ENCODE assay signal across 17 mouse cellular contexts in the genomic region with DNA sequence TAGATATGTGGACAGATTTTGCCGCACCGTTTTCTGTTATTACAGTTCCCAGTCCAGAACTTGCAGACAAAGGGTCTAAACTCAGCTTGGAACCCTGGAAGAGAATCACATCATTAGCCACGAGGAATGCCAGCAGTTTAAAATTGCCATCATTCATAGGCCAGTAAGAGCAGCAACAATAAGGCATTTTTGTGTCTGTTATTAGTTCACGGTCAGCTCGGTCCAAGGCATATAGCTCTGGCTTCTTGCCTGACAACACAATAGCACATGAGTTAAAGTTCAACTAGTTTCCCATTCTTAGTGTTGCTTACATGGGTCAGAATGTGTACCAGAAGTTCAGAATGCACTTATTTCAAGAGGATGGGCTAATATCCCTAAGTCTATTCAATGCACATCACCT.
DNase-seq lines count a peak whose midpoint lies in the region; ATAC-seq and TF ChIP-seq lines count a peak whose summit lies in the region.
"Had no signal": no experiment of that assay in that cellular context is flagged by ENCODE, and none has a peak within 500 bp of the region (broad histone marks: within the 10 kb centered on the region; RNA-seq: fewer than 3 reads in every experiment).

No protein-coding gene starts in this region.

- TF ChIP-seq CTCF in kidney, postnatal 0 days (IDR thresholded peaks at IDR 0.05; ENCODE audit: low read depth) = no peak

- no peak for DNase-seq in hindbrain, embryonic 10.5 days (ENCODE audit: low spot score)
- DNase-seq in kidney, postnatal 0 days (ENCODE audit: low spot score) = no peak
- DNase-seq in kidney, postnatal 25 days = no peak
- DNase-seq in midbrain, embryonic 14.5 days = no peak
- DNase-seq: adrenal gland, postnatal 10 days; adrenal gland, postnatal 36 days; cerebellum, adult 18-20 months; cerebellum, adult 9-10 months; gastrocnemius, postnatal 14 days had no signal

- H3K9ac ChIP-seq in hindbrain, embryonic 16.5 days (ENCODE audit: low read depth, low read length) = no peak overlapping the region
- H3K9ac ChIP-seq in kidney, postnatal 0 days (ENCODE audit: low read depth, low read length) = no peak overlapping the region
- H3K9ac ChIP-seq in midbrain, embryonic 15.5 days = no peak overlapping the region
- no peak overlapping the region for H3K9ac ChIP-seq in midbrain, embryonic 14.5 days (replicated peaks; ENCODE audit: low read length)
- H3K9ac ChIP-seq: forebrain, embryonic 13.5 days had no signal

- no peaks in the 10 kb centered on the region for H3K9me3 ChIP-seq in hindbrain, embryonic 10.5 days
- H3K9me3 ChIP-seq in hindbrain, embryonic 16.5 days (ENCODE audit: control insufficient read depth, low read length) = no peaks in the 10 kb centered on the region
- no peaks in the 10 kb centered on the region for H3K9me3 ChIP-seq in kidney, postnatal 0 days (replicated peaks; ENCODE audit: low read length)
- no peaks in the 10 kb centered on the region for H3K9me3 ChIP-seq in midbrain, embryonic 15.5 days
- no peaks in the 10 kb centered on the region for H3K9me3 ChIP-seq in midbrain, embryonic 14.5 days (ENCODE audit: control insufficient read depth, low read length)
- H3K9me3 ChIP-seq: forebrain, embryonic 10.5 days; forebrain, embryonic 13.5 days; hindbrain, embryonic 13.5 days had no signal

- WGBS in hindbrain, embryonic 10.5 days = 62% methylated on average over 5 of the region's 5 CpGs
- WGBS in hindbrain, embryonic 16.5 days = 34% methylated on average over 5 of the region's 5 CpGs
- WGBS in kidney, postnatal 0 days = 54% methylated on average over 5 of the region's 5 CpGs
- WGBS in midbrain, embryonic 15.5 days = 68% methylated on average over 5 of the region's 5 CpGs
- WGBS in midbrain, embryonic 14.5 days = 60% methylated on average over 5 of the region's 5 CpGs

- H3K4me2 ChIP-seq in hindbrain, embryonic 16.5 days (ENCODE audit: low read length) = no peak overlapping the region
- no peak overlapping the region for H3K4me2 ChIP-seq in kidney, postnatal 0 days (ENCODE audit: low read length)
- H3K4me2 ChIP-seq in midbrain, embryonic 15.5 days = no peak overlapping the region
- H3K4me2 ChIP-seq in midbrain, embryonic 14.5 days (ENCODE audit: low read length) = no peak overlapping the region
- H3K4me2 ChIP-seq: heart, embryonic 11.5 days had no signal

- no peak for ATAC-seq in hindbrain, embryonic 16.5 days
- no peak for ATAC-seq in kidney, postnatal 0 days (replicated peaks; ENCODE audit: low FRiP score, low read depth)
- 0 out of 2 replicates have a peak, but pooled peaks have one; percentile 14 for ATAC-seq in midbrain, embryonic 15.5 days (replicated peaks)
- no peak for ATAC-seq in midbrain, embryonic 14.5 days (ENCODE audit: low FRiP score, low TSS enrichment)
- ATAC-seq: Patski had no signal

- peaks cover 92% of the 10 kb centered on the region for H3K27me3 ChIP-seq in hindbrain, embryonic 10.5 days (ENCODE audit: insufficient read depth, poor library complexity, severe bottlenecking)
- peaks cover 7% of the 10 kb centered on the region for H3K27me3 ChIP-seq in hindbrain, embryonic 16.5 days (replicated peaks; ENCODE audit: control insufficient read depth, insufficient read depth, low read length)
- no peaks in the 10 kb centered on the region for H3K27me3 ChIP-seq in kidney, postnatal 0 days (ENCODE audit: insufficient read depth, low read length)
- no peaks in the 10 kb centered on the region for H3K27me3 ChIP-seq in midbrain, embryonic 15.5 days (replicated peaks)
- no peaks in the 10 kb centered on the region for H3K27me3 ChIP-seq in midbrain, embryonic 14.5 days (ENCODE audit: control insufficient read depth, insufficient read depth, low read length)
- H3K27me3 ChIP-seq: forebrain, embryonic 13.5 days; Patski had no signal

- H3K4me3 ChIP-seq in hindbrain, embryonic 10.5 days = no peak overlapping the region
- no peak overlapping the region for H3K4me3 ChIP-seq in hindbrain, embryonic 16.5 days (ENCODE audit: low read length)
- no peak overlapping the region for H3K4me3 ChIP-seq in kidney, postnatal 0 days (replicated peaks; ENCODE audit: low read depth, low read length)
- H3K4me3 ChIP-seq in midbrain, embryonic 15.5 days = no peak overlapping the region
- no peak overlapping the region for H3K4me3 ChIP-seq in midbrain, embryonic 14.5 days (replicated peaks; ENCODE audit: low read depth, low read length)
- H3K4me3 ChIP-seq: forebrain, embryonic 10.5 days; forebrain, embryonic 13.5 days had no signal

- H3K4me1 ChIP-seq in hindbrain, embryonic 10.5 days (replicated peaks) = peaks cover 47% of the 10 kb centered on the region
- no peaks in the 10 kb centered on the region for H3K4me1 ChIP-seq in hindbrain, embryonic 16.5 days (ENCODE audit: control insufficient read depth, insufficient read depth, low read depth, low read length)
- no peaks in the 10 kb centered on the region for H3K4me1 ChIP-seq in kidney, postnatal 0 days (replicated peaks; ENCODE audit: insufficient read depth, low read length)
- H3K4me1 ChIP-seq in midbrain, embryonic 15.5 days = peaks cover 2% of the 10 kb centered on the region; the same call in 1 of the 2 replicates
- H3K4me1 ChIP-seq in midbrain, embryonic 14.5 days (ENCODE audit: control insufficient read depth, insufficient read depth, low read length) = peaks cover 4% of the 10 kb centered on the region; the same call in 1 of the 2 replicates

- peak overlapping the region; percentile 66 for H3K27ac ChIP-seq in hindbrain, embryonic 10.5 days
- H3K27ac ChIP-seq in hindbrain, embryonic 16.5 days (ENCODE audit: low read depth, low read length) = no peak overlapping the region
- 0 out of 2 replicates have a peak overlapping the region, but pooled peaks have one; percentile 3 for H3K27ac ChIP-seq in kidney, postnatal 0 days
- no peak overlapping the region for H3K27ac ChIP-seq in midbrain, embryonic 15.5 days
- H3K27ac ChIP-seq in midbrain, embryonic 14.5 days (replicated peaks; ENCODE audit: low read depth, low read length) = no peak overlapping the region
- H3K27ac ChIP-seq: forebrain, embryonic 10.5 days; forebrain, embryonic 13.5 days; hindbrain, embryonic 13.5 days; hindbrain, postnatal 0 days had no signal

- no peaks in the 10 kb centered on the region for H3K36me3 ChIP-seq in hindbrain, embryonic 10.5 days
- H3K36me3 ChIP-seq in hindbrain, embryonic 16.5 days (ENCODE audit: control insufficient read depth, insufficient read depth, low read length) = no peaks in the 10 kb centered on the region
- no peaks in the 10 kb centered on the region for H3K36me3 ChIP-seq in kidney, postnatal 0 days (ENCODE audit: insufficient read depth, low read length)
- H3K36me3 ChIP-seq in midbrain, embryonic 15.5 days (replicated peaks) = no peaks in the 10 kb centered on the region
- H3K36me3 ChIP-seq in midbrain, embryonic 14.5 days (ENCODE audit: control insufficient read depth, insufficient read depth, low read length) = no peaks in the 10 kb centered on the region
- H3K36me3 ChIP-seq: forebrain, embryonic 10.5 days; hindbrain, embryonic 13.5 days had no signal

Comparison
In these comparisons a context has a peak if more than half of its experiments do, and no peak if none do; other contexts are left out.
1. H3K27ac ChIP-seq: peak in hindbrain, embryonic 10.5 days (single experiment) and kidney, postnatal 0 days (single experiment); none in hindbrain, embryonic 16.5 days (single experiment), midbrain, embryonic 15.5 days (single experiment) and midbrain, embryonic 14.5 days (single experiment).